Mouse (Mus musculus) midbrain, embryonic 16.5 days (tissue): ENCODE results near the gene Golt1b. TPM values are rescaled to one million over a fixed set of nuclear protein-coding genes. Genes with fewer than 3 reads are reported as not detected.

ENCODE experiments used
- ATAC-seq: fragments of 200-750 bp; cut with Nextera tagmentation; 2 replicates; pipeline ENCODE4 v1.8.0; 2017; ENCODE audit warnings: moderate TSS enrichment
- H3K27ac ChIP-seq: fragments of 300-500 bp; sonication (generic); 2 replicates; pipeline ENCODE4 v1.5.1; 2014; ENCODE audit warnings: mild to moderate bottlenecking, low read length, mixed read lengths
- H3K27me3 ChIP-seq: fragments of 300-500 bp; sonication (generic); 2 replicates; pipeline ENCODE4 v1.6.1; 2014; ENCODE audit warnings: low read depth, low read length, mixed read lengths; ENCODE audit not compliant: control insufficient read depth, insufficient read depth
- H3K36me3 ChIP-seq: fragments of 300-500 bp; sonication (generic); 2 replicates; pipeline ENCODE4 v1.6.1; 2014; ENCODE audit warnings: mild to moderate bottlenecking, low read length, moderate library complexity, mixed read lengths; ENCODE audit not compliant: control insufficient read depth, insufficient read depth
- H3K4me1 ChIP-seq: fragments of 300-500 bp; sonication (generic); 2 replicates; pipeline ENCODE4 v1.6.1; 2014; ENCODE audit warnings: mild to moderate bottlenecking, low read length, mixed read lengths; ENCODE audit not compliant: control insufficient read depth, insufficient read depth
- H3K4me2 ChIP-seq: fragments of 300-500 bp; sonication (generic); 2 replicates; pipeline ENCODE4 v1.6.1; 2014; ENCODE audit warnings: mild to moderate bottlenecking, low read length, mixed read lengths
- H3K4me3 ChIP-seq: fragments of 300-500 bp; sonication (generic); 2 replicates; pipeline ENCODE4 v1.5.1; 2014; ENCODE audit warnings: low read depth, mild to moderate bottlenecking, low read length, moderate library complexity, mixed read lengths
- H3K9ac ChIP-seq: fragments of 300-500 bp; sonication (generic); 2 replicates; pipeline ENCODE4 v1.6.1; 2014; ENCODE audit warnings: low read depth, low read length, mixed read lengths
- H3K9me3 ChIP-seq: fragments of 300-500 bp; sonication (generic); replicated peaks from 2 replicates; pipeline ENCODE4 v1.6.1; 2014; ENCODE audit warnings: mild to moderate bottlenecking, low read length, mixed read lengths; ENCODE audit not compliant: control insufficient read depth, poor library complexity, severe bottlenecking
- WGBS: fragments of 180-500 bp; shearing (Covaris S2); extraction: QIAGEN DNeasy Blood & Tissue Kit; methylation state at CpG from one replicate; pipeline ENCODE4 v1.1.7; 2014; 5-methylcytosine and 5-hydroxymethylcytosine counted together
- polyA plus RNA-seq: library from polyadenylated mRNA; unstranded; fragments of >200 nt; fragmentation: Nextera tagmentation; extraction: Ambion mirVana; gene quantifications from 2 replicates; pipeline ENCODE4 v1.2.1, GENCODE M21; 2015

Golt1b gene
- polyA plus RNA-seq, 1 experiment from 2014 or later = 80.1 TPM

DNA sequence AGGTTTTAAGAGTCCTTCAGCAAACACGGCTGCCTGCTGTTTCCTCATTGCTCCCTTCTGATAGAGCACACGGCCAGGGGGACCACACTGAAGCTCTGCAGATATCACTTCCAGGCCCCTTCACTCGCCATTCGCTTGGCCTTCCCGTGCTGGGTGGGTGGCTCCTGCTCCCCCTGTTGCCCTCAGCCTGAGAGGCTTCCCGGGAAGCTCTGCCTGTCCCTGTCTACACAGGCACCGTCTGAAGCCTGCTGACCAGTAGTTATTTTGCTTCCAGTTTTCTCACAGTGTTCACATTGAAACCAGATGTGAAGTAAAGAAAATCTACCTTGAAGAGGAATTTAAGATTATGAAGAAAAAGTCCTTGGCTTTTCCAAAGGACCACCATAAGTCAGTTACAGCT, 29.9 kb upstream of the Golt1b start:
- Histone ChIP-seq H3K36me3 (peaks cover 36% of the 10 kb centered on the region), H3K9me3 (no peaks in the 10 kb centered on the region), H3K4me3 (no peak overlapping the region), H3K9ac (no peak overlapping the region), H3K4me2 (no peak overlapping the region), H3K27me3 (no peaks in the 10 kb centered on the region), H3K4me1 (no peaks in the 10 kb centered on the region), H3K27ac (no peak overlapping the region)
- WGBS = 85% methylated on average over 7 of the region's 7 CpGs
- no peak for ATAC-seq

DNA sequence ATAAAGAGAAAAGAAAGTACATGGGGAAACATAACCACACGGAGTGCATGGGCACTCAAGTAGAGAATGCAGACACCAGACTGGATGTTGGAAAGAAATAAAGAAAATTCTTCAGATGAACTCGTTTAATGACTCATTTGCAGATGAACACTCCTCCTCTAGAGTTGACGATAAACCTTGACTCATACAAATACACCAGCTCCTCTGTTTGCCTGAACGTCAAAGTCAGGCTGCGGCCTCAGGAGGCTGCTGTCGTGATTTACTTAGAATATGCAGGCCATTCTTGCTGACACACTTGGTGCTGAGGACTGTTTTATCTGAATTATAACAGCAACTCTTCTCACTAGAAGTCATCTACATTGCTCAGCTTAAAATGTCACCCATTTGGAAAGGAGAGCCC, 25.0 kb upstream of the Golt1b start:
- no peak for ATAC-seq

DNA sequence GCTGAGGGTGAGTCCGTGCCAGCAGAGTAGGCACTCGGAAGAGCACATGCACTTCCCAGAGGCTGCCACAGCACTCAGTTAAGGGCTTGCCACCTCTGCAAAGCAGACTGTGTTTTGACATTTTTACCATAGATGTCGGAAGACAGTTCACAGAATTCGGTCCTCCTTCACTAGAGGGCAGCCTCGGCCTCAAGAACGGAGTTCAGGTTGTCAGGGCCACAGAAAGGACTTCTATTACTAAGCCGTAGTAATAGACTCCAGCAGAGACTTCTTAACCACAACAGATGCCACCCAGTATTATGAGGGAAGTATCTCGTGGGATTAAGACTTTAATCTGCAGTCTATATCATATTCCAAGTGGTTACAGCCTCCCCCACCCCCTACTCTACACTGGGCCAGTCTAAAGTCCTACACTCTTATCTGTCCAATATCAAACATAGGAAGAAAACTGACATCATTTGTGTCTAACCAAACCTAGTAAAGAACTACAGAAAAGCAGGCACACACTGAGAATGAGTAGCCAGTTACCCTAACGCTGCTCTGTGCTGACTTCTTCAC, 23.9 kb upstream of the Golt1b start:
- Histone ChIP-seq H3K36me3 (peaks cover 46% of the 10 kb centered on the region), H3K4me2 (no peak overlapping the region), H3K9me3 (no peaks in the 10 kb centered on the region), H3K4me3 (no peak overlapping the region), H3K4me1 (no peaks in the 10 kb centered on the region), H3K27me3 (no peaks in the 10 kb centered on the region), H3K9ac (no peak overlapping the region), H3K27ac (no peak overlapping the region)
- no peak for ATAC-seq
- 70% methylated on average over 9 of the region's 9 CpGs for WGBS

More for the DNA sequence above, 25.0 kb upstream of the Golt1b start:
- no peak overlapping the region for H3K9ac ChIP-seq
- H3K36me3 ChIP-seq = peaks cover 42% of the 10 kb centered on the region
- no peak overlapping the region for H3K4me2 ChIP-seq
- H3K27me3 ChIP-seq = no peaks in the 10 kb centered on the region
- no peak overlapping the region for H3K27ac ChIP-seq
- no peaks in the 10 kb centered on the region for H3K9me3 ChIP-seq
- no peak overlapping the region for H3K4me3 ChIP-seq
- WGBS = 92% methylated on average over 6 of the region's 6 CpGs
- no peaks in the 10 kb centered on the region for H3K4me1 ChIP-seq

DNA sequence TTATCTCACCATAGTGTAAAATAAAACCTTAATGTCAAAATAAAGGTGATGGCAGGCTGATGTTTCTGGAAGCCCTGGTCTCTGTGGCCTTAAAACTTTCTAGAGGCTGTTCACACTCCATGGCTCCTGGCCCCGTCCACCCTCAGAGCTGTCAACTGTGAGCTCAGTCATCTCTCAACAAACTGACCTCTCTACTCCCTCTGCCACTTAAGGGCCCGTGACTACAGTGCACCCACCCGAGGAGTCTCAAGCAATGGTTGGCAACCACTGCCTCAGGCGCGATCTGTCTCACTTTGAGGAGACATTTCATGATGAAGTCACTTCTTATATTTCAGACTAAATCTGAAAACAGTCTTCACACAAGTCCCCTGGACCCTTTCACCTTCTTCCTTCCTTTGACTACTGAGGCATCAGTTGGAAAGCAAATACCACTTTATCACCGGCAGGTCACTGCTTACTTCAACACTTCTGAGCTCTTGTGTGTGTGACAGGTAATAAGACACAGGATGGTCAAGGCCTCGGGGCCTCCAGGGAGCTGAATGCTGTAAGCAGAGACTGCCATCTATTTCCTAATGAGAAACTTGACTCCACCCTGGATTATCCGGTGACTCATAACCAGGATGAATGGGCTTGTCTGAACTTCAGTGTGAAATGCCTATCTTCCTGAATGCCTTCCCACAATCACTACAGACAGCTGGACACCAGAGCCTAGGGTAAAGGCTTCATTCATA, 21.1 kb upstream of the Golt1b start:
- no peaks in the 10 kb centered on the region for H3K9me3 ChIP-seq
- H3K27ac ChIP-seq = no peak overlapping the region
- H3K4me3 ChIP-seq = no peak overlapping the region
- H3K36me3 ChIP-seq = peaks cover 28% of the 10 kb centered on the region
- H3K4me2 ChIP-seq = no peak overlapping the region
- ATAC-seq = no peak
- WGBS = 93% methylated on average over 8 of the region's 8 CpGs
- no peaks in the 10 kb centered on the region for H3K4me1 ChIP-seq
- no peaks in the 10 kb centered on the region for H3K27me3 ChIP-seq
- no peak overlapping the region for H3K9ac ChIP-seq

DNA sequence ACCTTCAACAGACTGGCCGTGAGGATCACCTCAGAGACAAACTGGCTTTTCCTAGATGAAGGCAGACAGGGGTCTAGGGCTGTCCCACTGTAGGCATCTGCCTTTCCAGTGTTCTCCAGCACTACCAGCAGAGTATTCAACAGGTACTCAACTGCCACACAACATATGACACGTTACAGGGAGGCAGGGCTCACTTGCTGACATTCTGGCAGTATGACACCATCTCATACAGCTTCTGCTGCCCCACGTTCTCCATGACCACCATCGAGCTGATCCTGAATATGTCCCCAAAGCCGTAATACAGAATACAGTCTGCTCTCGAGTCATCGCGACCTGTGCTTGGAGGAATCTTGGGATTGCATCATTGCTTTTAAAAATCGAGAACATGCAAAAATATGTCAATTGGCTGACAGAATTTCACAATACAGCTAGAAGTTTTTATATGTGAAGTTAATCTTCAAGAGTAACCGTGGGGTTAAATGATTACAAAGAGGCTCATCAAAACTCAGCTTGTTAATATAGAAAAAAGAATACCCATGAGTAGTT, 20.5 kb upstream of the Golt1b start:
- Histone ChIP-seq H3K27me3 (no peaks in the 10 kb centered on the region), H3K9me3 (no peaks in the 10 kb centered on the region), H3K4me2 (no peak overlapping the region), H3K4me1 (no peaks in the 10 kb centered on the region), H3K27ac (no peak overlapping the region), H3K4me3 (no peak overlapping the region), H3K9ac (no peak overlapping the region), H3K36me3 (peaks cover 28% of the 10 kb centered on the region)
- no peak for ATAC-seq
- WGBS = 94% methylated on average over 10 of the region's 10 CpGs

DNA sequence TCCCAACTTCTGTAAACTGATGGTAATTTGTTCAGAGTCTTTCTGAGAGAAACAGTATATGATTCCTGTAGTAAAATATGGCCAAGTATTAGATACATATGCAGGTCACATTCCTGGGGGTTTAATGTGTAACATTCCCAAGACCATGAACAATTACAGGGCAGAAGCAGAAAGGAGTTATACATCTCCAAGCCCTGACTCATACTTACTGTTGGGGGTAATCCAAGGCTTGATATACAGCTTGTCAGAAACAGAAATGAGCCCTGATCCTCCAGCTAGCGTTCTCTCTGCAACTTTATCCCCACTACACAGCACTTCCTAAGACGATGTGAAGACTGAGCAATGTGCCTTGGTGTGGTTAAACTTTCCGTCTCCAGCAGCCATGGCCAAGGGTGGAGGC, 19.5 kb upstream of the Golt1b start:
- ATAC-seq = no peak
- H3K4me3 ChIP-seq = no peak overlapping the region
- H3K9me3 ChIP-seq = no peaks in the 10 kb centered on the region
- peaks cover 25% of the 10 kb centered on the region for H3K36me3 ChIP-seq
- no peak overlapping the region for H3K27ac ChIP-seq
- H3K9ac ChIP-seq = no peak overlapping the region
- H3K4me1 ChIP-seq = no peaks in the 10 kb centered on the region
- 94% methylated on average over 3 of the region's 3 CpGs for WGBS
- H3K4me2 ChIP-seq = no peak overlapping the region
- no peaks in the 10 kb centered on the region for H3K27me3 ChIP-seq

DNA sequence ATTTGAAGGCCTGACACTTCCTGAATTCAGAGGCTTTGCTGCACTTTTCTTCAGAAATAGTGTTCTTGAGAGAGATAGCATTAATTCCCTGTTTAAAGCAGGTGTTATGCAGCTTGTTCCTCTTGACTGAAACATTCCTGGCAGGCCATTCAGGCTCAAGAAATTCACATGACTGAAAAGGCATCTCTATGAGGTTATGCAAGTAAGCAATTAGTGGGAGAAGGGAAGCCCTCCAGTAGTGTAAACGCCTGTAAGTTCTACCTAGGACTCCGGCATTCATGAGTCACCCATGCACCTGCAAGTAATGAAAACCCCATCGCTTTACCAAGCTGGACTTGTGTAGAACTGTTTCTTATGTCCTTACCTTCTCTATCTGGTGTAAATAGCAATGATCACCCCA, 17.5 kb upstream of the Golt1b start:
- peaks cover 16% of the 10 kb centered on the region for H3K36me3 ChIP-seq
- WGBS = 95% methylated on average over 3 of the region's 3 CpGs
- H3K27ac ChIP-seq = no peak overlapping the region
- no peaks in the 10 kb centered on the region for H3K9me3 ChIP-seq
- no peak for ATAC-seq
- no peaks in the 10 kb centered on the region for H3K4me1 ChIP-seq
- no peak overlapping the region for H3K9ac ChIP-seq
- no peak overlapping the region for H3K4me2 ChIP-seq
- no peaks in the 10 kb centered on the region for H3K27me3 ChIP-seq
- H3K4me3 ChIP-seq = no peak overlapping the region

DNA sequence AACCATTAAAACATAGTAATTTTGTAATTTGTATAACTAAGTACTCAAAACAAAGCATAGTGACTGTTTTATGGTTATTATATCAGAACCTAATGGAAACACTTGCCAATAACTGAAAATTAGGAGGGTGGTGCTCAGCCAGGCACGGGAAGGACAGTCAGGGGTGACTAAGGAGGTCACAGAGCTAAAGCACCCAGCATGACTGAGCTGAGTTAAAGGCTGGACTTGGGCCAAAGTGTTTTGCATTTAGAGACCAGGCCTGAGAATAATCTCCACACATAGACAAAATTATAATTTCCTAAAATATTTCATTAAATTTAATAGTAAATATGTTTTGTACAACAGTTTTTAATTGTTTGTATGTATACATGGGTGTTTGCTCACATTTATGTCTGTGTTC, 9.9 kb upstream of the Golt1b start:
- no peak overlapping the region for H3K9ac ChIP-seq
- H3K27ac ChIP-seq = no peak overlapping the region
- H3K4me1 ChIP-seq = no peaks in the 10 kb centered on the region
- no peak for ATAC-seq
- no peaks in the 10 kb centered on the region for H3K9me3 ChIP-seq
- H3K27me3 ChIP-seq = no peaks in the 10 kb centered on the region
- H3K4me2 ChIP-seq = no peak overlapping the region
- peaks cover 11% of the 10 kb centered on the region; the same call in 1 of the 2 replicates for H3K36me3 ChIP-seq
- no peak overlapping the region for H3K4me3 ChIP-seq
- 81% methylated on average over 1 of the region's 1 CpGs for WGBS

DNA sequence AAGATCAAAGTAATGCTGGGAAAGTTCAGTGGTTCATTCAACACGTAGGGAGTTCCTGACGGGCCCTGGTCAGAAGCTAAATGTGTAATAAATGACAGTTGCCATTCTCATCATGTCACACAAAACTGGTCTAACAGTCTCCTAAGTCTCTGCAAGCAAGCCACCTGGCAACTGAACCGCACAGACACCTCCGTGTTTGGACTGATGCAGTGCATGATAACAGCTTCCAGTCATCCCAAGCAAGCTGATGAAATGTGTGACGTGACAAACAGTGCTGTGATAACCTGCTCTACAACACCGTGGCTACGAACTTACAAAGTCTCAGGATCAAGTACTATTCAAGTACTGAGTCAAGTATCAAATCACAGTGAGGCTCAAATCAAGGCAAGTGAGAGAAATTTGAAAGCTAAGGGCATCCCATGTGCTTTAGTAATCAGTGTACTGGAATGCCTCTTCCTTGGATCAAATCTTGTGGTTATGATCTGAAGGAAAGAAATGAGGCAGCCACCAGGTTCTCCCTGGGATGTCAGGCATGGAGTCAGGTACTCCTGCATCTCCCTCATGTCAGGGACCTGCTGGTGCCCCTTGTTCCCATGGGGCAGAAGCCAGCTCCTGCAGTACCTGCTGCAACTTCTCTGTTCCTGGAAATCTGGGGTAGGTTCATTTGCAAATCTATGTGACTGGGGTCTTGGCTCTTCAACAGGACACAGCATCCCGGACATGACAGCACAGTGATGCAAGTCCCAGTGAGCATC, 8.3 kb upstream of the Golt1b start:
- Histone ChIP-seq H3K27me3 (no peaks in the 10 kb centered on the region), H3K27ac (no peak overlapping the region), H3K9ac (no peak overlapping the region), H3K4me1 (no peaks in the 10 kb centered on the region), H3K9me3 (no peaks in the 10 kb centered on the region), H3K4me3 (no peak overlapping the region), H3K36me3 (0 out of 2 replicates have a peak, but pooled peaks cover 6% of the 10 kb centered on the region), H3K4me2 (no peak overlapping the region)
- ATAC-seq = no peak
- WGBS = 89% methylated on average over 8 of the region's 8 CpGs
